Mouse (Mus musculus): ENCODE data around the gene Tmem150b. TPM values are rescaled to one million over a fixed set of nuclear protein-coding genes. Genes with fewer than 3 reads are reported as not detected.

Tmem150b gene
- total RNA-seq (2021): under 1 TPM; 0.13 to 0.29 TPM
- long read RNA-seq, experiment 1: 0 reads
- long read RNA-seq, experiment 2: 0 reads

- no peak for DNase-seq (ENCODE audit: low spot score in 2 of 2)
Observed at GRCm38 (mm10) chr7:4725169-4725568, at the start of gene Tmem150b. Gene Tmem150b (minus strand): TSS chr7:4725249.

GRCm38 (mm10) chr7:4771202-4771601 is 46.2 kb upstream of the Tmem150b start, which contains the start of gene Fam71e2:
Gene Fam71e2 (minus strand): TSS chr7:4771302.
- no peak for DNase-seq (ENCODE audit: low spot score in 2 of 2)

GRCm38 (mm10) chr7:4764946-4765710 is 40.1 kb upstream of the Tmem150b start:
- no peak for DNase-seq (ENCODE audit: low spot score in 2 of 2)

- DNase-seq (ENCODE audit: low spot score in 2 of 2): no peak
Observed at GRCm38 (mm10) chr7:4759670-4760069, 34.6 kb upstream of the Tmem150b start.

- DNase-seq (ENCODE audit: low spot score in 2 of 2): peak; percentile 51 to 71
Observed at GRCm38 (mm10) chr7:4752821-4753570, 27.9 kb upstream of the Tmem150b start, which contains the start of gene Cox6b2. Gene Cox6b2 (minus strand): TSS chr7:4753094.

- peak in 1 of 2 experiments; percentile 43 for DNase-seq (ENCODE audit: low spot score in 2 of 2)
Observed at GRCm38 (mm10) chr7:4751971-4752820, 27.1 kb upstream of the Tmem150b start.

GRCm38 (mm10) chr7:4749169-4749568 is 24.1 kb upstream of the Tmem150b start:
- no peak for DNase-seq (ENCODE audit: low spot score in 2 of 2)

GRCm38 (mm10) chr7:4748321-4748720 is 23.3 kb upstream of the Tmem150b start:
- no peak for DNase-seq (ENCODE audit: low spot score in 2 of 2)

GRCm38 (mm10) chr7:4747156-4747899 is 22.3 kb upstream of the Tmem150b start:
- no peak for DNase-seq (ENCODE audit: low spot score in 2 of 2)

GRCm38 (mm10) chr7:4746326-4746980 is 21.4 kb upstream of the Tmem150b start:
- DNase-seq (ENCODE audit: low spot score in 2 of 2): no peak

- no peak for DNase-seq (ENCODE audit: low spot score in 2 of 2)
Observed at GRCm38 (mm10) chr7:4744886-4745285, 19.8 kb upstream of the Tmem150b start.

GRCm38 (mm10) chr7:4743354-4743753 is 18.3 kb upstream of the Tmem150b start:
- no peak for DNase-seq (ENCODE audit: low spot score in 2 of 2)

GRCm38 (mm10) chr7:4742482-4742819 is 17.4 kb upstream of the Tmem150b start:
- no peak for DNase-seq (ENCODE audit: low spot score in 2 of 2)

GRCm38 (mm10) chr7:4741672-4742481 is 16.8 kb upstream of the Tmem150b start:
- no peak for DNase-seq (ENCODE audit: low spot score in 2 of 2)

GRCm38 (mm10) chr7:4741151-4741550 is 16.1 kb upstream of the Tmem150b start:
- DNase-seq (ENCODE audit: low spot score in 2 of 2): peak in 1 of 2 experiments; percentile 55

- no peak for DNase-seq (ENCODE audit: low spot score in 2 of 2)
Observed at GRCm38 (mm10) chr7:4740309-4740727, 15.3 kb upstream of the Tmem150b start.

- DNase-seq (ENCODE audit: low spot score in 2 of 2): peak; percentile 87 to 97
Observed at GRCm38 (mm10) chr7:4739544-4740275, 14.7 kb upstream of the Tmem150b start, which contains the start of gene Kmt5c. Gene Kmt5c (plus strand): TSS chr7:4740115.

- DNase-seq (ENCODE audit: low spot score in 2 of 2): no peak
Observed at GRCm38 (mm10) chr7:4739041-4739543, 14.0 kb upstream of the Tmem150b start.

All from gastrocnemius, postnatal 4 days (tissue).